Mouse (Mus musculus) adrenal gland, postnatal 10 days (tissue): Measurements from ENCODE around the gene Dnaic2. TPM values are rescaled to one million over a fixed set of nuclear protein-coding genes. Genes with fewer than 3 reads are reported as not detected.

Source experiments
- DNase-seq: peaks from one replicate; pipeline ENCODE4 v3.0.0; 2021; ENCODE audit warnings: mixed read lengths
- total RNA-seq, 2 experiments: library from RNA; stranded (reverse); gene quantifications; 2 replicates each; pipeline ENCODE4 v1.2.3; 2021

Dnaic2 gene
- total RNA-seq, 2 experiments from 2014 or later: 0.55 to 0.57 TPM

GRCm38 (mm10) chr11:114702311-114702995 lies 24.8 kb upstream of the Dnaic2 start:
- DNase-seq: no peak

GRCm38 (mm10) chr11:114702996-114703361 lies 24.2 kb upstream of the Dnaic2 start:
- no peak for DNase-seq

GRCm38 (mm10) chr11:114704071-114704913 lies 22.9 kb upstream of the Dnaic2 start:
- no peak for DNase-seq

- DNase-seq: no peak
Measured at GRCm38 (mm10) chr11:114706358-114706757, 20.9 kb upstream of the Dnaic2 start.

- no peak for DNase-seq
Measured at GRCm38 (mm10) chr11:114711393-114711792, 15.8 kb upstream of the Dnaic2 start.

- peak; percentile 55 for DNase-seq
Measured at GRCm38 (mm10) chr11:114711861-114712260, 15.3 kb upstream of the Dnaic2 start.

GRCm38 (mm10) chr11:114714526-114714925 lies 12.7 kb upstream of the Dnaic2 start:
- DNase-seq: no peak

GRCm38 (mm10) chr11:114715531-114715930 lies 11.7 kb upstream of the Dnaic2 start:
- no peak for DNase-seq

GRCm38 (mm10) chr11:114720535-114720934 lies 6.7 kb upstream of the Dnaic2 start:
- DNase-seq: no peak

GRCm38 (mm10) chr11:114722438-114722837 lies 4.8 kb upstream of the Dnaic2 start:
- no peak for DNase-seq

- peak; percentile 64 for DNase-seq
Measured at GRCm38 (mm10) chr11:114723030-114723429, 4.2 kb upstream of the Dnaic2 start.

GRCm38 (mm10) chr11:114724787-114725590 lies 2.2 kb upstream of the Dnaic2 start:
- DNase-seq: peak; percentile 42

GRCm38 (mm10) chr11:114727826-114728186 lies 598 bp downstream of the Dnaic2 start:
- no peak for DNase-seq

GRCm38 (mm10) chr11:114728333-114728732 lies 1.1 kb downstream of the Dnaic2 start:
- no peak for DNase-seq

GRCm38 (mm10) chr11:114729832-114730363 lies 2.7 kb downstream of the Dnaic2 start:
- no peak for DNase-seq

GRCm38 (mm10) chr11:114731711-114732110 lies 4.5 kb downstream of the Dnaic2 start:
- DNase-seq: no peak

GRCm38 (mm10) chr11:114732890-114733289 lies 5.7 kb downstream of the Dnaic2 start:
- DNase-seq: no peak

GRCm38 (mm10) chr11:114736111-114736510 lies 8.9 kb downstream of the Dnaic2 start:
- DNase-seq: no peak

- DNase-seq: peak; percentile 72
Measured at GRCm38 (mm10) chr11:114736913-114737624, 9.9 kb downstream of the Dnaic2 start.

- DNase-seq: no peak
Measured at GRCm38 (mm10) chr11:114740598-114740997, 13.4 kb downstream of the Dnaic2 start.

- no peak for DNase-seq
Measured at GRCm38 (mm10) chr11:114741451-114741850, 14.2 kb downstream of the Dnaic2 start.

- peak; percentile 96 for DNase-seq
Measured at GRCm38 (mm10) chr11:114745134-114745533, 17.9 kb downstream of the Dnaic2 start.
